Mouse (Mus musculus): ENCODE measurements around the gene Cacna1b. TPM values are rescaled to one million over a fixed set of nuclear protein-coding genes. Genes with fewer than 3 reads are reported as not detected.

Gene Cacna1b
- polyA plus RNA-seq, 1 experiment from 2014 or later: 2.1 TPM

DNA sequence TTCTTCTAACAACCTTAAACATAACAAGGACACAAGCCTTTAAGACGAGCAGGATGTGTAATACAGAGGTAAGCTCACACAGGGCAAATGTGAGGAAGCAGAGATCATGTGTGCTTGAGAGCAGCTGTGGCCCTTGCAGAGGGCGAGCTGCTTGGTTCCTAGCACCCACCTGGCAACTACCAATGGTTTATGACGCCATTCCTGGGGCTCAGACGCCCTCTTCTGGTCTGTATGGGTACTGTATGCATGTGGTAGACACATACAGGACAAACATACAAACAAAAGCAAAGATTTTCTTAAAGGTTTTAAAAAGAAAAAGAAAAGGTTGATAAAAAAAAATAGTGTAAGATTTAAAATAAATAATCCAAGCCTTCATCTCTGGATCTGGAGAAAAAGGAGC, 18.3 kb upstream of the Cacna1b start:
- Histone ChIP-seq H3K4me2 (ENCODE audit: low read depth, low read length) (no peak overlapping the region), H3K9ac (replicated peaks; ENCODE audit: low read length) (no peak overlapping the region), H3K36me3 (replicated peaks; ENCODE audit: control insufficient read depth, insufficient read depth, low read depth, low read length) (no peaks in the 10 kb centered on the region), H3K4me3 (ENCODE audit: low read depth, low read length) (no peak overlapping the region), H3K27me3 (ENCODE audit: control insufficient read depth, insufficient read depth, low read length) (no peaks in the 10 kb centered on the region), H3K27ac (replicated peaks; ENCODE audit: low read depth, low read length) (no peak overlapping the region), H3K4me1 (ENCODE audit: control insufficient read depth, insufficient read depth, low read length) (no peaks in the 10 kb centered on the region), H3K9me3 (replicated peaks; ENCODE audit: control insufficient read depth, low read length) (no peaks in the 10 kb centered on the region)
- WGBS: 51% methylated on average over 4 of the region's 4 CpGs
- DNase-seq (ENCODE audit: low spot score) (no peak), ATAC-seq (replicated peaks; ENCODE audit: insufficient number of reproducible peaks, low FRiP score, low TSS enrichment, low read depth) (no peak)

DNA sequence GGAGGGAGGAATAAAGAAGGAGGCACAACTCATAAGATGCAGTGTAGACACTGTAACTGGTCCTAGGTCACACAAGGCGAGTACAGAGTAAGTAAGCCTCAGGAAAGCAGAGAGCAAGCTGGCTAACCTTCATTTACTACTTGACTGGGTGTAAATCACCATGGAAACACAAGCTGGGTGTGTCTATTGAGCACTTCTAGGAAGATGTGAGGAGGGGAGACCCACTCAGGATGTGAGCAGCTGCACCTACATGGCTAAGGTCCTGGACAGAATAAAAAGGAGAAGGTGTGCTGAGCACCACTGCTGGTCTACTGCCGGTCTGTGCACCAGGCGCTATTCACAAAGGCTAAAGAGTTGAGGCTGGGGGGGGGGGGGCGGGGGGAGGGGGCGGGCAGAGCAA, 13.9 kb upstream of the Cacna1b start:
- ATAC-seq (replicated peaks; ENCODE audit: insufficient number of reproducible peaks, low FRiP score, low TSS enrichment, low read depth) (no peak; the same call in 1 of the 2 replicates), DNase-seq (ENCODE audit: low spot score) (no peak)
- 23% methylated on average over 4 of the region's 5 CpGs for WGBS
- Histone ChIP-seq H3K4me3 (ENCODE audit: low read depth, low read length) (no peak overlapping the region), H3K9me3 (replicated peaks; ENCODE audit: control insufficient read depth, low read length) (no peaks in the 10 kb centered on the region), H3K36me3 (replicated peaks; ENCODE audit: control insufficient read depth, insufficient read depth, low read depth, low read length) (no peaks in the 10 kb centered on the region), H3K4me1 (ENCODE audit: control insufficient read depth, insufficient read depth, low read length) (no peaks in the 10 kb centered on the region), H3K4me2 (ENCODE audit: low read depth, low read length) (no peak overlapping the region), H3K27me3 (ENCODE audit: control insufficient read depth, insufficient read depth, low read length) (no peaks in the 10 kb centered on the region), H3K9ac (replicated peaks; ENCODE audit: low read length) (no peak overlapping the region), H3K27ac (replicated peaks; ENCODE audit: low read depth, low read length) (no peak overlapping the region)

DNA sequence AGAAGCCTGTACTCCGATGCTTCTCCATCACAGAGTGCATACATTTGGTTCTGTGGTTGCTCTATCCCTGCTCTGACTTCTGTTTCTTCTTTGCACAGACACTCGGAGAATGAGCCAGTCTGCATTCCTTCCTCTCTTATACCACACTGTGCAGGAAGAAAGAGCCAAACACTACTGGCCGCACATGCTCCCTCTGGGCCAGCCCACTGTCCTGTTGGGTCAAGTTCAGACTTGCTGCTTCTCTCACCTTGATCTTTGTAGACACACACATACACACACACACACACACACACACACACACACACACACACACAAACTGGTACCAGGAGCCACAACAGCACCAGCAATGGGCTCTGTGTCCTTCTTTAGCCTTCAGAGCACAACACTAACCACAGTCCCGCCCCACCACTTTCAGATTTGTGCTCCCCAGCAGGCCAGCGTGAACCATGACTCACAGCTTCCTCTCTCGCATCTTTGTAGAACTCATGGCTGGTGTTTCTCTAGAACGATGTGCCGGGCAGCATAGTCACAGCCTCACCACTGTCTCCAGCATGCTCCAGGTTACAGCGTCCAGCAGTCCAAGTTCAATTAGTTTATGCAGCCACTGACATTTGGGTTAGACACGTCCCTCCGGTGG, 13.1 kb upstream of the Cacna1b start:
- H3K4me2 ChIP-seq (ENCODE audit: low read depth, low read length): no peak overlapping the region
- WGBS: 73% methylated on average over 11 of the region's 11 CpGs
- no peaks in the 10 kb centered on the region for H3K27me3 ChIP-seq (ENCODE audit: control insufficient read depth, insufficient read depth, low read length)
- ATAC-seq (replicated peaks; ENCODE audit: insufficient number of reproducible peaks, low FRiP score, low TSS enrichment, low read depth) (no peak), DNase-seq (ENCODE audit: low spot score) (no peak)
- H3K9me3 ChIP-seq (replicated peaks; ENCODE audit: control insufficient read depth, low read length): no peaks in the 10 kb centered on the region
- no peak overlapping the region for H3K9ac ChIP-seq (replicated peaks; ENCODE audit: low read length)
- no peak overlapping the region for H3K4me3 ChIP-seq (ENCODE audit: low read depth, low read length)
- H3K36me3 ChIP-seq (replicated peaks; ENCODE audit: control insufficient read depth, insufficient read depth, low read depth, low read length): no peaks in the 10 kb centered on the region
- H3K27ac ChIP-seq (replicated peaks; ENCODE audit: low read depth, low read length): no peak overlapping the region
- no peaks in the 10 kb centered on the region for H3K4me1 ChIP-seq (ENCODE audit: control insufficient read depth, insufficient read depth, low read length)

DNA sequence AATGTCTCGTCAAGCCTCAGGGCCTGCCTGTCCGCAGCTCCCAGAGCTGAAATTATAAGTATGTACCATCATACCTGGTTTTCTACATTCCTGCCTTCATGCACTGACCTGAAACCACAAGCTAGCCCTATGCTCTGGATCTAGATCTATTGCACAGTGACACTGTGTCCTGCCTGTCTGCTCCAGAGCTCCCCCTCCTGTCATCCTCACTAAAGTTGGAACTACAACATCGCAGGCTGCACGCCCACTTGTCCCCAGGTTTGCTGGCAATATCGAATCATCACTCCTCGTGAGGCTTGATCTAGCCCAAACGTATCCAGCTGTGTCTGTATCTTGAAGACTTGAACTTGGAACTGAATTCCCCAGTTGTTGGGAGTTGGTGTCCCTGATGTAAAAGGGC, 11.9 kb upstream of the Cacna1b start:
- no peaks in the 10 kb centered on the region for H3K4me1 ChIP-seq (ENCODE audit: control insufficient read depth, insufficient read depth, low read length)
- no peak overlapping the region for H3K4me3 ChIP-seq (ENCODE audit: low read depth, low read length)
- WGBS: 67% methylated on average over 7 of the region's 7 CpGs
- no peaks in the 10 kb centered on the region for H3K27me3 ChIP-seq (ENCODE audit: control insufficient read depth, insufficient read depth, low read length)
- H3K36me3 ChIP-seq (replicated peaks; ENCODE audit: control insufficient read depth, insufficient read depth, low read depth, low read length): no peaks in the 10 kb centered on the region
- DNase-seq (ENCODE audit: low spot score): peak; percentile 15
- H3K9ac ChIP-seq (replicated peaks; ENCODE audit: low read length): no peak overlapping the region
- H3K9me3 ChIP-seq (replicated peaks; ENCODE audit: control insufficient read depth, low read length): no peaks in the 10 kb centered on the region
- ATAC-seq (replicated peaks; ENCODE audit: insufficient number of reproducible peaks, low FRiP score, low TSS enrichment, low read depth): no peak
- H3K4me2 ChIP-seq (ENCODE audit: low read depth, low read length): no peak overlapping the region
- no peak overlapping the region for H3K27ac ChIP-seq (replicated peaks; ENCODE audit: low read depth, low read length)

DNA sequence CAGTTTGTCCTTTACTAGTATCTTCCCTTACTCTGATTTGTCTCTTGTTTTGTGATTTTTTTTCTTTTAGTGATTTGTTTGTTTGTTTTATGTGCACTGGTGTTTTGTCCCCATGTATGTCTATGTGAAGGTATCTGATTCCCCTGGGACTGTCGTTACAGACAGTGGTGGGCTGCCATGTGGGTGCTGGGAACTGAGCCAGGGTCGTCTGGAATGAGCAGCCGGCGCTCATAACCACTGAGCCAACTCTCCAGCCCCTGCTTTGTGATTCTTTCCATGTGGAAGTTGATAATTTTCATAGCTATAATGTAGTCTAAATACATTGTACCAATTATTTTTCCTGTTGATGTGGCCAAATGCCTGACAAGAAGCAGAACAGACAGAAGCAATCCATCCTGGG, 7.9 kb upstream of the Cacna1b start:
- Histone ChIP-seq H3K9ac (replicated peaks; ENCODE audit: low read length) (no peak overlapping the region), H3K4me3 (ENCODE audit: low read depth, low read length) (no peak overlapping the region), H3K27ac (replicated peaks; ENCODE audit: low read depth, low read length) (no peak overlapping the region), H3K36me3 (replicated peaks; ENCODE audit: control insufficient read depth, insufficient read depth, low read depth, low read length) (no peaks in the 10 kb centered on the region), H3K27me3 (ENCODE audit: control insufficient read depth, insufficient read depth, low read length) (no peaks in the 10 kb centered on the region), H3K4me1 (ENCODE audit: control insufficient read depth, insufficient read depth, low read length) (no peaks in the 10 kb centered on the region), H3K4me2 (ENCODE audit: low read depth, low read length) (no peak overlapping the region), H3K9me3 (replicated peaks; ENCODE audit: control insufficient read depth, low read length) (no peaks in the 10 kb centered on the region)
- no peak for ATAC-seq (replicated peaks; ENCODE audit: insufficient number of reproducible peaks, low FRiP score, low TSS enrichment, low read depth)
- DNase-seq (ENCODE audit: low spot score): no peak
- WGBS: 75% methylated on average over 4 of the region's 4 CpGs

- H3K4me3 ChIP-seq (ENCODE audit: low read depth, low read length): peak overlapping the region; percentile 57
- WGBS: 1% methylated on average over 48 of the region's 52 CpGs
- no peaks in the 10 kb centered on the region for H3K9me3 ChIP-seq (replicated peaks; ENCODE audit: control insufficient read depth, low read length)
- no peaks in the 10 kb centered on the region for H3K4me1 ChIP-seq (ENCODE audit: control insufficient read depth, insufficient read depth, low read length)
- peaks cover 11% of the 10 kb centered on the region for H3K27me3 ChIP-seq (ENCODE audit: control insufficient read depth, insufficient read depth, low read length)
- H3K27ac ChIP-seq (replicated peaks; ENCODE audit: low read depth, low read length): no peak overlapping the region
- H3K9ac ChIP-seq (replicated peaks; ENCODE audit: low read length): peak overlapping the region; percentile 22; the same call in 1 of the 2 replicates
- H3K36me3 ChIP-seq (replicated peaks; ENCODE audit: control insufficient read depth, insufficient read depth, low read depth, low read length): no peaks in the 10 kb centered on the region
- DNase-seq (ENCODE audit: low spot score): no peak
- H3K4me2 ChIP-seq (ENCODE audit: low read depth, low read length): peak overlapping the region; percentile 100
- peak; percentile 72 for ATAC-seq (replicated peaks; ENCODE audit: insufficient number of reproducible peaks, low FRiP score, low TSS enrichment, low read depth)
Measured at GRCm38 (mm10) chr2:24762446-24762960, 449 bp downstream of the Cacna1b start.

DNA sequence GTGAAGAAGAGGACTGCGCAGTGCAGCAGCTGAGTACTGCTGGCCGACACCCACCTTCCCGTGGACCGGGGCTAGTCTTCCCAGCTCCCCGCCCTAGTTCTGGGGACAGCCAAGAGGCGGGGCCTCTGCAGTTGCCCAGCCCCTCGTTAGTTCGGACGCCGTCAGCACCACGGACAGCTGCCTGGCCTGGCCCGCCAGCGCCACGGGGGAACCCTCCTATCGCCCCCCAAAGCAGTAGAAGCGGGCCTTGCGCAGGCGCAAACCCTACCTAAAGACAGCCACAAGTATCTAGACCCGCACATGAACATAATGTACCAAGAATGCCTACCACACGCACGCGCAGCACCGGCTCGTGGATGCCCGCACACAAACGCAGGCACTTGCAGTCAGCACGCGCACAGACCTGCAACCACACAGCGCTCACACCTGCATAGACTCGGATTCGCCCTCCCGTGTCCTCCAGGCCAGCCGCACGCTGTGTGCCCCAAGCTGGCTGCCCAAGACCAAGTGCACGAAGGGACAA, 968 bp downstream of the Cacna1b start:
- Histone ChIP-seq H3K4me3 (ENCODE audit: low read depth, low read length) (peak overlapping the region; percentile 57), H3K9me3 (replicated peaks; ENCODE audit: control insufficient read depth, low read length) (no peaks in the 10 kb centered on the region), H3K4me2 (ENCODE audit: low read depth, low read length) (peak overlapping the region; percentile 100), H3K36me3 (replicated peaks; ENCODE audit: control insufficient read depth, insufficient read depth, low read depth, low read length) (no peaks in the 10 kb centered on the region), H3K4me1 (ENCODE audit: control insufficient read depth, insufficient read depth, low read length) (no peaks in the 10 kb centered on the region), H3K27ac (replicated peaks; ENCODE audit: low read depth, low read length) (no peak overlapping the region), H3K9ac (replicated peaks; ENCODE audit: low read length) (no peak overlapping the region), H3K27me3 (ENCODE audit: control insufficient read depth, insufficient read depth, low read length) (peaks cover 11% of the 10 kb centered on the region)
- under 1% methylated on average over 35 of the region's 35 CpGs for WGBS
- ATAC-seq (replicated peaks; ENCODE audit: insufficient number of reproducible peaks, low FRiP score, low TSS enrichment, low read depth): peak; percentile 70
- DNase-seq (ENCODE audit: low spot score): peak; percentile 87

GRCm38 (mm10) chr2:24755276-24755675, 7.7 kb downstream of the Cacna1b start:
- Histone ChIP-seq H3K27ac (replicated peaks; ENCODE audit: low read depth, low read length) (no peak overlapping the region), H3K27me3 (ENCODE audit: control insufficient read depth, insufficient read depth, low read length) (no peaks in the 10 kb centered on the region), H3K4me2 (ENCODE audit: low read depth, low read length) (no peak overlapping the region), H3K36me3 (replicated peaks; ENCODE audit: control insufficient read depth, insufficient read depth, low read depth, low read length) (no peaks in the 10 kb centered on the region), H3K4me1 (ENCODE audit: control insufficient read depth, insufficient read depth, low read length) (no peaks in the 10 kb centered on the region), H3K4me3 (ENCODE audit: low read depth, low read length) (no peak overlapping the region), H3K9me3 (replicated peaks; ENCODE audit: control insufficient read depth, low read length) (no peaks in the 10 kb centered on the region), H3K9ac (replicated peaks; ENCODE audit: low read length) (no peak overlapping the region)
- ATAC-seq (replicated peaks; ENCODE audit: insufficient number of reproducible peaks, low FRiP score, low TSS enrichment, low read depth): no peak
- 89% methylated on average over 1 of the region's 1 CpGs for WGBS
- peak; percentile 65 for DNase-seq (ENCODE audit: low spot score)
